In the genomic region with DNA sequence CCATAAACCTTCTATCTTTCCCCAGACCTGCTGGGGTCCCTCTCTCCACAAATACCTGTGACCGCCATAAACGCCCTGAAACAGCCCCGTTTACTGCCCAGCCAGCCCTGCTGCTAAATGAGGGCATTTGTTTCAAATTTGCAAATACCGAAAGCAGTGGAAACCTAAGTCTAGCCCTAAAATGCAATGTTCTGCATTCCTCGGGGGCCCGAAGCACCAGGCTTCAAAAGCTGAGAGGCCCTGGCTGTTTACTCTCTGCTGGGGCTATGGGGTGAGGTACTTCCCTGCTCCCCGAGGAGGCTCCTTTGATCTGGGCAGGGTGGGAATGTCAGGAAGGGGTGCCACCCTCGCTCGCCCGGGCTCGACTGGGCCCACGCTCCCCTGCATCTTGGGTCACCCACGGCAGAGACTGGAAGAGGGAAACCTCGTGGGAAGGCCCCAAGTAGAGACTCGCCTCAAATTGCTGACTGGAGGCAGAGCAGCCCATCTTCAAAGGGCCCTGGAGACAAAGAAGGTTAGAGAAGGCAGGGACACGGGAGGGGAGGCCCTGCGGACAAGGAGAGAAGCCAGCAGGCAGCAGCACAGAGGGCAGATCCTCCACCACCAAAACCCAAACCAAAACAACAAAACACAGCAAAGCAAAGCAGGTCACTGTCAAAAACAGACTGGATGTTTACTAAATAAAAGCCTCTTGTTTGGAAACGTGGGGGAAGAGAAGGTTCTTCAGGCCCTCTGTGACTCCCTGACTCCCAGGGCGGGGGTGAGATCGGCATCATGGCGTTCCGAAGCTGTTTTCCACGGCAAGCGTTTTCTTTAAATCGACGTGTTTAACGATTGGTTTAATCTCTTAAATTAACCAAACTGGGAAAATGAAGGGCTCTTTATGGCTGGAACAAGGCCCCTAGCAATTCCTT, we compare ENCODE assay signal across 1 mouse cellular context.
TF ChIP-seq lines count a peak whose summit lies in the region.

No protein-coding gene starts in this region.

TF ChIP-seq in CH12.LX, 34 proteins besides CTCF, POLR2A, EP300 and RAD21:
- TF ChIP-seq JUND (conservative IDR thresholded peaks at IDR 0.05; ENCODE audit: low read depth, low read length) (no peak), ZC3H11A (IDR thresholded peaks at IDR 0.05; ENCODE audit: low read depth, low read length) (no peak), UBTF (IDR thresholded peaks at IDR 0.05; ENCODE audit: low read depth, low read length) (no peak), MAFK (IDR thresholded peaks at IDR 0.05; ENCODE audit: insufficient replicate concordance, low read length) (no peak), PAX5 (IDR thresholded peaks at IDR 0.05; ENCODE audit: low read length) (no peak), ETS1 (conservative IDR thresholded peaks at IDR 0.05; ENCODE audit: low read depth, low read length) (no peak), CHD2 (IDR thresholded peaks at IDR 0.05; ENCODE audit: low read length) (no peak), MAX (IDR thresholded peaks at IDR 0.05; ENCODE audit: low read length) (no peak)
